Mouse (Mus musculus): Measurements from ENCODE around the gene Lhfp.

- TF ChIP-seq CTCF (IDR thresholded peaks at IDR 0.05; ENCODE audit: borderline replicate concordance, insufficient read depth, low read length) (no peak), POLR2A (IDR thresholded peaks at IDR 0.05; ENCODE audit: low read depth, low read length) (no peak)
Observed at GRCm38 (mm10) chr3:53294855-53295254, 253.5 kb downstream of the Lhfp start.
